Mouse (Mus musculus) cerebellum, adult 8-10 months (tissue): ENCODE data around the gene Pds5a.
A peak's percentile ranks its signal among the peaks of the same experiment; 100 is the strongest.
"Not testable (repeated sequence)": the region's sequence is repeated elsewhere in the genome, so short reads cannot be mapped to it uniquely, and the experiment has no call there.

ENCODE experiments used
- DNase-seq: peaks from one replicate; pipeline ENCODE4 v3.0.0; 2022

Gene Pds5a

GRCm38 (mm10) chr5:65697836-65698758 lies at the start of gene Pds5a:
Gene Pds5a, minus strand, starts transcription at chr5:65698273.
- DNase-seq = peak; percentile 82

DNA sequence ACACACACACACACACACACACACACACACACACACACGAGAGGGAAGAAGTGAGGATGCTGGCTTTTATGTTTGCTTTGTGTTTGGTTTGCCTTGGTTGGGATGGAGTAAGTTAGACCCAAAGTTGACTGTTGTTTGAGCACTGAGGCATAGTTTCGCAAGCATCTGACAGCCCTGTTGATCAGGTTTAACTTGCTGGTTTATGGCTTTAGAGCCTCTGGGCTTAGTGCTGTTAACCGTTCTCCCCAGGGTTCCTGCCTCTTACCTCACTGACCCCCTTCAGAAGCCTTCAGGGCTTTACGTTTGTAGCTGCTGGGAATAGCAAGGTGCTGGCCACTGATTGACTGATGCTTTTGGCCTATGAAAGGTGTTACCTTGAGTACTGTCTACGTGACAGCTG lies 48.8 kb upstream of the Pds5a start:
- no peak for DNase-seq

- DNase-seq = no peak
Observed at GRCm38 (mm10) chr5:65739366-65739765, 41.3 kb upstream of the Pds5a start.

DNA sequence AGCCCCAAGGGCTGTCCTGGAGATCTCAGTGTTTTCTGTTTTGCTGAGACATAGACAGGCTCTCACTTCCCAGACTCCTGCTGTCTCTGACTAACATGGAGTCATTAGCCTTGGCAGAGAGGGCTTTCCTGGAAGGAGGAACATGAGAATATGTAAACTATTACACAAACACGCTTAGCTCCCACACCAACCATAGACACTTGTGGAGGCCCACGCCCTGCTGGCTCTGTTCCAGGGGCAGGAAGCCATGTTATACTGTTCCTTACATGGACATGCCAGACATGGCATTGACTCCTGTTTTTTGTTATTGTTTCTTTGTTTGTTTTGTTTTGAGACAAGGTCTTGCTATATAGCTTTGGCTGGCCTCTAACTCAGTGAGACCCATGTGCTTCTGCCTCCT lies 37.5 kb upstream of the Pds5a start:
- no peak for DNase-seq

- DNase-seq = no peak
Observed at GRCm38 (mm10) chr5:65731173-65732007, 33.3 kb upstream of the Pds5a start.

DNA sequence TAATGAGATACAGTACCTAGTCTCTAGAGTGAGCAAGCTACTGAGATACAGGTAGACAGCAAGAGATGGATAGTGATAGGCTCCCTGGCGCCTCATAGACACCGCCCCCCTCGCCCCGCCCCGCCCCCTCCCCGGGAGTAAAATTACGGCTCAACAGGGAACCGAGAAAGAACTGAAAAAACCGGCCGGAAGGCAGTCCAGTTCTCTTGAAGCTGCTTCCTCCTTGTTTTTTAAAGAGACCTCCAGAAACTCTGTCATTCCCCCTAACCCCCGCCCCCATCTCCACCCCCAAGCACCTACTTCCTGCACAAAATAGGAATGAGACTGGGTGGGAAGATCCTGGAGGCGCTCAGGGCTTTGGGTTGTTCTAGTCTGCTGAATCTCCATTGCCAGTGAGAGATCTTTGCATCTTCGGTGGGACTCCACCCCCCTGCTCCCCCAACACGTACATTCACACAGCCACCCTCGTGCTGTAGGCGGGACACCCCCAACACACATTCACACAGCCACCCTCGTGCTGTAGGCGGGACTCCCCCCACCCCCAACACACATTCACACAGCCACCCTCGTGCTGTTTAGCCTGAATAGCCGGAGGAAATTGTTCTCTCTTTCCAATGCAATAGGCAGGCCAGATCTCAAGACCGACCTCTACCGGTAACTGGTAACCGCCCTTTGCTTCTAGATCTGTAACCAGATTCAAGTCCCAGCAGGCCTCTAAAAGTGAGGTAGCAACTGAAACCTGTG lies 26.4 kb upstream of the Pds5a start:
- DNase-seq = peak; percentile 35

- no peak for DNase-seq
Observed at GRCm38 (mm10) chr5:65718368-65718767, 20.3 kb upstream of the Pds5a start.

DNA sequence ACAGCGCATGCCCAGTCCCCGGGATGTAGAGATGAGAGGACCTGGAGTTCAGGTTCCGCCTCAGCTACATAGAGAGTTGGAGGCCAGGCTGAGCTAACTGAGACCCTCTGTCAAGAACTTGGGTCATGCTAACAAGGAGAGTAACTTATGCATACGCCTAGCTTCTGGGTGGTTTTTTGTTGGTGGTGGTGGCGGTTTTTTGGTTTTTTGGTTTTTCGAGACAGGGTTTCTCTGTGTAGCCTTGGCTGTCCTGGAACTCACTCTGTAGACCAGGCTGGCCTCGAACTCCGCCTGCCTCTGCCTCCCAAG lies 19.8 kb upstream of the Pds5a start:
- DNase-seq = not testable (repeated sequence)

GRCm38 (mm10) chr5:65717063-65717902 lies 19.2 kb upstream of the Pds5a start:
- DNase-seq = no peak

- no peak for DNase-seq
Observed at GRCm38 (mm10) chr5:65715084-65715483, 17.0 kb upstream of the Pds5a start.

DNA sequence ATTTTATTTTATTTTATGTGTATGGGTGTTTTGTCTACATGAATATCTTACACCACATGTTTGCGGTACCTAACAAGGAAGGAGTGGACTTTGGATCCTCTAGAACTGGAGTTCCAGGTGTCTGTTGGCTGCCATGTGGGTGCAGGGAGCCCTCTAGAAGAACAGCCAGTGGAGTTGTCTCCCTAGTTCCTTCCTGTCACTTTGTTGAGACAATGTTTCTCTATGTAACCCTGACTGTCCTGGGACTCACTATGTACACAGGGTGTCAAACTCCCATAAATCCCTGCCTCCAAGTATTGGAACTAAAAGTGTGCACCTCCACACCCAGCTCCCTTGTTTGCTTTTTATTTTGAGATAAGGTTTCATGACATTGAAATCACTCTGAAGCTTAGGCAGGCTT lies 13.4 kb upstream of the Pds5a start:
- DNase-seq = no peak

GRCm38 (mm10) chr5:65710267-65710666 lies 12.2 kb upstream of the Pds5a start:
- no peak for DNase-seq

- no peak for DNase-seq
Observed at GRCm38 (mm10) chr5:65706979-65707378, 8.9 kb upstream of the Pds5a start.

DNA sequence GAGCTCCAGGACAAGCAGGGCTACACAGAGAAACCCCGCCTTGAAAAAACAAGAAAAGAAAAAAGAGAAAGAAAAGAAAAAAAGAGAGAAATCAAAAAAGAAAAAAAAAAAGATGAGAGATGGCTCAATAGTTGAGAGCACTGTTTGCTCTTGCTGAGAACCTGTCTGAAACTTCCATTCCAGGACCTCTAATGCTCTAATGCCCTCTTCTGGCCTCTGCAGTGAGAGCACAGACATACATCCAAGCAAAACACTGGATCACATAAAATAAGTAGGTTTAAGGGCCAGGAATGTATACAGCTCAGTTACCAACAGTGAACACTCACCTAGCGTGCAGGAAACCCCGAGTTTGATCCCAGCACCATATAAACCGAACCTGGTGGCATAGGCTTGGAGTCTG lies 8.1 kb upstream of the Pds5a start:
- no peak for DNase-seq

DNA sequence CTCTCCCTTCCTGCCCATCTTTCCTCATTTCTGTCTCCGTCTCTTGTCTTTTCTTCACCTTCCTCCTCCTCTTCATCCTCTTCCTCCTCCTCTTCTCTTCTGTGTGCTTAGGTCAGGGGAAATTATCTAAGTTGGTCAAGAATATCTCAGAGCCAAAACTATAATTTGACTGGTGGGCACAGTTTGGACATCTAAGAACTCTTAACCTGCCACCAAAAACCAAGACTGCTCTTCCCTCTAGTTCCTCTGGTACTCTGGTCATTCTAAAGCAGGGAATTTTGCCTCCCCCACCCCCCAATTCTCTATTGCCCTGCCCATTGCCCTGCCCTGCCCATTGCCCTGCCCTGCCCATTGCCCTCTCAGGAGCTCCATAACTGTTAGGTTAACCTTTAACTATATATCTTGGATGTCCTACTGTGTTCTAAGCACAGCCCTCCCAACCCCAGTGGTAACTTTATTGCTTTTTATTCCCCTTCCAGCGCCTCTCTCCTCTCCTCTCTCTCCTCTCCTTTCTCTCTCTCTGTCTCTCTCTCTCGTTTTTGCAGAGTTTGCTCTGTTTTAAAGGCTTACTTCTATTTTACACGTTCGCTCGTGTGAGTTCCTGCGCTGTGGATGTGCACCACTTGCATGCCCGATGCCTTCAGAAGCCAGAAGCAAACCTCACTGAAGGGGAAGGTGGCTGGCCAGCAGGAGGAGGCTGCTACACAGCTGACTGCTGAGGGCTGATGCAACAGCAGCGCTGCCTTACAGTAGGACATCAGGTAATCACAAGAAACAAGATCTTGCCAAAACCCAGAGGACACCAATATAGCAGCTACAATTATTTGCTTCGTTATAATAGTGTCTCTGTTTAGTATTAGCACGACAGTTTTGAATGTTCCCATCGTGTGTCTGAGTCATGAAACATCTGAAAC lies 6.9 kb upstream of the Pds5a start:
- no peak for DNase-seq

- DNase-seq = no peak
Observed at GRCm38 (mm10) chr5:65703261-65703660, 5.2 kb upstream of the Pds5a start.

DNA sequence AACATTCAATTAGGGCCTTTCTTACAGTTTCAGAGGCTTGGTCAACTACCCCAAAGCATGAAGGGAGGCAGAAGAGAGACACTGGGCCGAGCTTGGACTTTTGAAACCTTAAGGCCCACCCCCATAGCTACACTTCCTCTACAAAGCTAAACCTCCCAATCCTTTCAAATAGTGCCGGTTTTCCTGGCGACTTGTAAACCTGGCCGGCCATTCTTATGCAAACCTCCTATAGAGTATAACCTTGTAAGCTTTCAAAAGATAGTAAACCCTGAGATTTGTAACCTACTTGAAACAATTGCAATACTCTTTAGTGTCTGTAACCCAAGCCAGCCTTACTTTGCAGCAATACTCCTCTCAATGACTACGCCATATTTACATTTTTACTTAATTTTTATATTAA lies 2.0 kb upstream of the Pds5a start:
- no peak for DNase-seq

DNA sequence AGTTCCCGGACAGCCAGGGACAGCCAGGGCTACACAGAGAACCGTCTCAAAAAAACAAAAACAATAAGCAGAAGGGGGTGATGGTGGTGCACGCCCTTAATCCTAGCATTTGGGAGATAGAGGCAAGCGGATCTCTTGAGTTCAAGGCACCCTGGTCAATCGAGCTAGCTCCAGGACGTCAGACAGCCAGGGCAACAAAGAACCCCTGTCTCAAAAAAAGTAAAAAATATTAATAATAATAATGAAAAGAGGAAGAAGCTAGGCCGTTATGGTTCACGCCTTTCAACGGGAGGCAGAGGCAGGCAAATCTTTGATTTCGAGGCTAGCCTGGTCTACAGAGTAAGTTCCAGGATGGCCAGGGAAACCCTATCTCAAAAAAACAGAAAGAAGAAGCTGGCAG lies 1.1 kb upstream of the Pds5a start:
- no peak for DNase-seq

DNA sequence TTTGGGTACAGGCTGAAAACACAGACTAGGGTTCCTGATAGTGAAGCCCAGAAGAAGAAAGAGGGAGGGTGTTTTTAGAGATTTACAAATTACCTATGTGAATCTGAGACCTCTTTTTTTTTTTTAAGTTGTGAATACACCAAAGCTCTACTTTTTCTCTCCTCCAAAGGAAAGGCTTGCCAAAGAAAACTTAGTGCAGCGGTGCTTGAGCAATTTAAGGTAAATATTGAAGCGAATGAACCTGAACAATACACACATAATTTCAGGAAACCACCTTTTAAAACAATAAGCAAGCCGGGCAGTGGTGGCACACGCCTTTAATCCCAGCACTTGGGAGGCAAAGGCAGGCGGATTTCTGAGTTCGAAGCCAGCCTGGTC lies 675 bp upstream of the Pds5a start:
- no peak for DNase-seq

DNA sequence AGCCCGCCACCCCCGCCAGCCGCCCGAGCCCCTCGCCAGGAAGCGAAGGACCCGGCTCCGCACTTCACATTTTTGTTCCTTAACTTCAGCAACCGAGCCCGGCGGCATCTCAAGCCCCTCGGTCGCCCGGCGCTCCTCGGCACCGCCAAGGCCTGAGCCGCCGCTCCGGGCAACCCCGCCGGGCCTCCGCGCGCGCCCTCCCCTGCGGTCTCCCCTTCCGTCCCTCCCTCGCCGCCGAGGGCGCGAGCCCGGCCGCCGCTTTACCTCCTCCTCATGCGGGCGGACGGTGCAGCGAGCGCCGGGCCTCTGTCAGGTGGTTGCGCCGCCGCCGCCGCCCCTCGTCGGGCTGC lies 612 bp downstream of the Pds5a start:
- DNase-seq = no peak

DNA sequence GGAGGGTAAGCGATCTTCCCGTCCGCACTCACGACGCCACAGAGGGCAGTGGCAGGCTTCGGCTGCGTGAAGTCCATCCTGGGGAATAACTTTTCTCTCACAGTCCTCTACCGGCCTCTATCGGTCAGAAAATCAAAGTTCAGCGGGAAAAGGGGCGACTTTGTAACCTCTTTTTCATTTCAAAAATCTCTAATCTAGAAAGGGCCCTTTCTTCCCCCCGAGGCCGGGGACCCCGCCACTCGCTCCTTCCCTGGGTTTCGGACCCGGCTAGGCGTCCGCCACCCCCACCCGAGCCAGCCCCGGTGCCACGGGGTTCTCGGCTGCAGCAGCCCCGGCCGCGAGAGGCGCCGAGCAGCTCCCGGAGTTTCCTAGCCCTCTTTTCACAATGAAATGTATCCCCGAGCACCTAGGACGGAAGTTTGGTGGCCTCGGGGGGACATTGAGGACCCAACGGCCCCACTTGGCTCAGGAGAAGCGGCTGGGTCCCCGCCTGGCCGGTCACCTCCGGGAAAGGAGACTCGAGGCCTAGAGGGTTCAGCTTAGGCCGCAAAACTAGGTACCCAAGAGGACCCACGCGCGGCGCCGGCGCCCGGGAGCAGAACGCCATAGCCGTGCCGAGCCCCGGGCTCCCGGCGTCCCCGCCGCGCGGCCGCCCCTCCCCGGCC lies 1.1 kb downstream of the Pds5a start:
- DNase-seq = peak; percentile 73
